Mouse (Mus musculus) liver, postnatal 0 days (tissue): Measurements from ENCODE around the gene Shisa6.

Experiments
- CTCF ChIP-seq: sonication (generic); IDR thresholded peaks from 2 replicates; pipeline ENCODE4 v1.5.1; 2016; ENCODE audit warnings: antibody characterized with exemption, low read depth
- EP300 ChIP-seq: IDR thresholded peaks from 2 replicates; pipeline ENCODE4 v1.6.1; 2016; ENCODE audit warnings: antibody characterized with exemption, low read depth, mild to moderate bottlenecking

GRCm38 (mm10) chr11:66177781-66178180 lies 348.0 kb downstream of the Shisa6 start:
- no peak for TF ChIP-seq EP300
- no peak for TF ChIP-seq CTCF
